Mouse (Mus musculus): ENCODE data around the gene Bcor. TPM values are rescaled to one million over a fixed set of nuclear protein-coding genes. Genes with fewer than 3 reads are reported as not detected.

Bcor gene
- total RNA-seq (2021), result 10 to 100 TPM; 36.2 to 37.7 TPM
- long read RNA-seq, experiment 1, full-length matches to known transcripts, result 4 of 21 reads
- long read RNA-seq, experiment 1, partial matches to known transcripts, result 16 of 21 reads
- long read RNA-seq, experiment 1, other reads (novel, unspliced or antisense), result 1 of 21 reads
- long read RNA-seq, experiment 2, full-length matches to known transcripts, result 2 of 20 reads
- long read RNA-seq, experiment 2, partial matches to known transcripts, result 14 of 20 reads
- long read RNA-seq, experiment 2, other reads (novel, unspliced or antisense), result 4 of 20 reads

DNA sequence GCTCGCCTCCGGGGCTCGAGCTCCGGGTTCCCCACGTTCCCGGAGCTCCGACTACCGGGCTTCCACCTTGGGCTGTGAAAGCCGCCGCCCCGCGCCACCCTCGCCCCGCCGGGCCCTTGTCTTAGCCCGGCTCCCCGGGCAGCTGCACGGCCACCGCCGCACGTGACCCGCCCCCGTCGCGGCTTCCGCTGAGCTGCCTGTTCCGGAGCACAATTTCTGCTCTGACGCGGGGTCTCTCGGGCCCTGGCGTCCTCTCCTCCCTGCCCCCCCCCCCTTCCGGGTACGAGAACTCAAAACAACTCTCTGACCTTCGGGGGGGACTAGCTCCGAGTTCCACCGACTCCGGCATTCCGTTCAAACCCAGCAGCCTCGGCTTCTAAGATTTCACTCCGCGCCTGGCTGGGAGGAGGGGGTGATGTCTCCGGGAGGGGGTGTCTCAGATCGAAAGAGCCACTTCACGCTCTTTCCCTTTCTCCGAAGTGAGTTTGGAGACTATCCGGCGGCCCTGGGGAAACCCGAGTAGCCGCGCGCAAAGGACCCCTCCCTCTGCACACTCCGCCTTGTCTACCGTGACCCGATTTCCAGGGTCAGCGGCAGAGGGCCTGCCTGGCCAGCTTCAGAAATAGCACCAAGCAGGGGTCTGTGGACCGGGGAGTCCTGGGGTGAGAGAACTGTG lies at the start of gene Bcor:
Gene Bcor (minus strand): TSS at position 375 of the 676 bp plus-strand sequence.
- DNase-seq (ENCODE audit: low spot score in 2 of 2), result no peak

DNA sequence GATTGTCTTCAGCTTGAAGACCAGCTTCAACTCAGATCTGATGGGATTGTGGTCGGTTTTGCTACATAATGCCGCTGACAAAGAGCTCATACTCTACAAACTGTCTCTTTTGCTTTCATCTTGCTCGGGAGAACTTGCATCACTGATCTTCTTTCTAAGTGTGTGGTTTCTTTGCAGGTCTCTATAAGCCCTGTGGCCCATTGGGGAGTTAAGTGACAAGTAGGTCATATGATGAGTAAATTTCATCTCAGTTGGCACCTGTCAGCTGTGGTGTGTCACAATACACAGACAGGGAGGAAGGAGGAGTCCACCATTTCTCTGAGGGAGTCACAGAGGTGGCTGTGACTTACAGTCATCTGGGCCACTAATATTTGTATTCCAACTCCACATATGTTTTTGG lies 42.8 kb upstream of the Bcor start:
- no peak for DNase-seq (ENCODE audit: low spot score in 2 of 2)

DNA sequence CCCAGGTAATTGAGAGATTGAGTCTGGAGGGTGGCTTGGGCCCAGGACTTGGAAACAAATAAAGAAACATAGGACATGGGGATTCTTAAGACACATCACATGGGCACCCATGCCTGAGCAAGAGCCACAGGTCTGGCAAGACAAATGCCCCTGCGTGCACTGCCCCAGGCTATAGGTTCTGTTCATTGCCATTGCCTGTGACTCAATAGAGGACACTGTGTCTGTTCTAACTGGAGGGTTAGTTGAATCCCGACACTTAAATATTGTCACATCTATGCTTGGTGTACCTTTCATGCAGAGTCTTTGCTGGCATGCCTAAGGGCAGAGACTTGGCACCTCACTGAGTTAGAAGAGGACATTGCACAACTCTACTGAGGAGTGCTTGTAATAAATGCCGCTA lies 41.0 kb upstream of the Bcor start:
- no peak for DNase-seq (ENCODE audit: low spot score in 2 of 2)

DNA sequence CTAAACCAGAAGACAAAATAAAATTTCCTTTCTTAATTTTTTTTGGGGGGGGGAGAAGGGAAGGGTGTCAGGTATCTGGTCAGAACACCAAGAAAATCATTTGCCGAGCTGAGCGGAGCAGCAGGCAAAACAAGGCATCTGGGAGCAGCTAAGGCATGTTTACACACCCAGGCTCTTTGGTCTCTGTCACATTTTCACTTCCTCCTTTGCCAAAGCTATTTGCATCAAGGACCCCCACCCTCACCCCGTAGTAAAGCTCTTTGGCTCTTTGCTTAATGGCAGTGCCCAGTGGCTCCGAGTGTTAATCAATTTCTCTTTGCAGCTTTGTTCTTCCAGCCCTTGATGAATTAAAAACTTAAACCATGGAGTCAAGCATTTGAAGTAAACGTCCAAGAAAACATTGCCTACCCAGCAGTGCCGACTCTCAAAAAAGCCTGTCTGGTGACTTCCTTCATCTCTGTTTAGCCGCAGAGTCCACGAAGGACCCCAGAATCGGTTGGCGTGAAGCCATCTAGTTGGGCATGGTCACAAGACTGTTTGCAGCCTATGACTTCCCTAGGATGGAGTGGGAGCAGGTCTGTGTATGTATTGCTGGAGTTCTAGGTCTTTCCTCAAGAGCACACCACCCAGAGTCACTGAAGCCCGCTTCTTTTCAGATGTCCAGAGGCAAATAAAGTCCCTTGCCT lies 35.2 kb upstream of the Bcor start:
- DNase-seq (ENCODE audit: low spot score in 2 of 2), result no peak

DNA sequence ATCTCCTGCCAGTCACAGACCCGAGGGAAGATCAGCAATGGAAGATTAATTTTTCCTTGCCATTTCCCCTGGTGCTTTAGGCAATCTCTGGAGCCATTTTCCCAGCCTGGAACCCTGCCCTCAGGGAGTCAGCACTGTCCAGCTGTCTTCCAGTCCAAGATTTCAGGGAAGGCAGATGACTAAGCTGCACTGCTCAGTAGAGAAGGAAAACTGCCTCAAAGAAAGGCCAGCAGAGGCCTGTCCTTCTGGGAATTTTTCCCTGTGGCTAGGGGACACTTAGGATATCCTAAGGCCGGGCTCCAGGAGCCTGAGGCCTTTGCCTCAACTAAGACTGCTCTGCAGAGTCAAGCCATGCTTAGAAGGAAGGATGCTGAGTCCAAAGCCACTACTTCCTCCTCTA lies 32.2 kb upstream of the Bcor start:
- DNase-seq (ENCODE audit: low spot score in 2 of 2), result no peak

DNA sequence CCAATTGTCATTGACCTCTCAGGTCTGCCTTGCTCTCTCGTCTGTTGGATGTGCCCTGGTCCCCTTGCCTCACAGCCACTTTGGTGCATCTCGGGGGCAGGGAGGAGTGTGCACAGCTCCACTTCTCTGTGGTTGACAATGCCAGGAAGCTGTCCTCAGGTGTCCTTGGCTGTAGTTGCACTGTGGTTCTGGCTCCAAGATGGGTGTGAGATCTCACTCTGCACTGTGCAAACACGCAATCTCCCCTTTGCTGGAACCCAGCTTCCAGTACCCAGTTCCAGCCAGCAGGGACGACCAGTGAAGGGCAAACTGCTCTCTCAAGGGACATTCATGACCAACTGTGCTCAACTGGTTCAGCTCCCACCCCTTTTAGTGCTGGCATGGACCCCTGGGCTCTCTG lies 29.4 kb upstream of the Bcor start:
- no peak for DNase-seq (ENCODE audit: low spot score in 2 of 2)

DNA sequence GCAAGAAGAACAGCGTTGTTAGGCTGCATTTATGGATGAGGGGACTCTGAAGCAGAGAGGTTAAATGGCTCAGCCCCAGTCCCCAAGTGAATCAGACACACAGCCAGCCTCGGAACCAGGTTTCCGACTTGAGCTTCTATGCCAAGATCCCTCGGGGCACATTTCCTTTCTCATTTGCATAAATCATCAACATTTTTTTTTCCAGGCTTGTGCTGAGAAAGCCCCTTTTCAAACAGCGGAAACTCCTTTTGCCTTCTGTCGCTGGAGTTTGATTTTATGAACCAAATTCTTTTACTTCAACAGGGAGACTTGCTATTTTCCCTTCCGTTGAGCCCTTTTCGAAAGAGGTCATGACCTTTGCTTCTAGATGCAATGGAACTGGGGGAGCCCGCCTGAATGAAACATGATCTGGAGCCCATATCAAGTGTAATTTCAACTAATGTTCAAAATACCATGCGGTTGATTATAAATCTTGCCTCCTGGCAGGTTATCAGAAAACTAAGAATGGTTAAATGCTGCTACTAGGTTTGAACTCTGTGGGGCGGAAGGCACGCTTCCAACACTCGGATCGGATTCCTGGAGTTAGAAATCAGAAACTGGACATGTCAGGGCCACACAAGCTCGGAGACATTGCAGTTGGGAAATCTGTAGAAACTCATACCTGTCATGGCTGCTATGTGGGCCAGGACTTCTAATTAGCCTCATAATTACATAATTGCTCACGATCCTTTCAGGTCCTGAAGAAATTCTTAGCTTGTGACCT lies 15.2 kb upstream of the Bcor start:
- no peak for DNase-seq (ENCODE audit: low spot score in 2 of 2)

DNA sequence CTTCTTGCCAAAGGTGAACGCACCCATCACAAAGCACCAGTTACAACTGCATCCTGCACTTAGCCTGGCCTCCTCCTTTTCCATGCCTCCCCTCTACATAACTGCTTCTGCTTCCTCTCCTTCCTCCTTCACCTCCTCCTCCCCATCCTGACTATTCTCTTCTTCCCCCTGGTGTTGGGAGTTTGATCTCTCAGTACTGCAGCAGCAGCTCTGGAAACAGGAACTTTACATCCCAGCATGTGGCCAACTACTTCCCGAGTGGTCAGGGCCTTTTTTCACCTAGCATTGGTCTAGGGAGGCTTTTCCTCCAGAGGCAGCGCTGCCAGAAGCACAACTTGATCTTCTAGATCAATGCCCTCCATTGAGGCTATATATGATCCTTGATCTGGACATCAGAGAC lies 10.0 kb upstream of the Bcor start:
- no peak for DNase-seq (ENCODE audit: low spot score in 2 of 2)

DNA sequence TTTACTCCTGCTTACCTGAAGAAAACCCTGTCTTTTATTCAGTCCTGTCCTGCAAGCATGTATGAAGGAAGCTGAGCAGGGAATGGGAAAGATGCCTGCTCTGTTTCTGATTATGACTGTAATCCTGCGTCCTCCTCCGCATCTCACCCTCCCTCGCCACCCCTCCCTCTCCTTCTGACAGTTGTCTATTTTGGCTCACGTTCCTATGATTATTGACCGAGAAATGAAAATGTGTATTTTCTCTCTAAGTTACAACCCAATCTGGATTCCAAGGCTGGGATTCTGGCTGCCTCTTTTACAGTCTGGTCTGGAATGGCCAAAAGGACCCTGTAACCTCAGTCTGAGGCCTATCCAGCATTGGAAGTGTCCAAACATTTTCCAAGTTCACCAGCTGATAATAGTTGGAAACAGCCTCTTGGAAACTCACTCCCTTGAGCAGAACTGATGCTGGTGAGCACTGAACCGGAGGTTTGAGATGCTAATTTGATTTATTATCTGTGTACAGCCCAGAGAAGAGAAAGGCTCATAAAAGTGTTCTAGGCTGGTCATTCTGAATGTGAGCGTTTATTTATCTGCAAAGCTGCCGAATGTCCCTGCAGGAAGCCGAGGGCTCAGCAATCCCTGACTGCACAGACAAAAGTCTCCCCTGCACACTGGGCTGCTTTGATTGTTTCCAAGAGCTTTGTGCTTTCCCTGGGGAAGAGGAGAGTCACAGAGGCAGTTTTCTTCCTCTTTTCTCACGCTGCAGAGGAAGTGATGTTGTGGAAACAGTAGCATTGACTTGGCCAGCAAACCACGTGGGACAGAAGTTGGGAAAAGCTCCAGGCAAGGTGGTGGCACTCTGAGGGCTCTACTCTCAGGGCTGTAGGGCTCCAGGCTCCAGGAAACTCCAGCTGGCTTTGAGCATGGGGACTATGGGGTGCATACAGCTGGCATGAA lies 4.7 kb upstream of the Bcor start:
- no peak for DNase-seq (ENCODE audit: low spot score in 2 of 2)

DNA sequence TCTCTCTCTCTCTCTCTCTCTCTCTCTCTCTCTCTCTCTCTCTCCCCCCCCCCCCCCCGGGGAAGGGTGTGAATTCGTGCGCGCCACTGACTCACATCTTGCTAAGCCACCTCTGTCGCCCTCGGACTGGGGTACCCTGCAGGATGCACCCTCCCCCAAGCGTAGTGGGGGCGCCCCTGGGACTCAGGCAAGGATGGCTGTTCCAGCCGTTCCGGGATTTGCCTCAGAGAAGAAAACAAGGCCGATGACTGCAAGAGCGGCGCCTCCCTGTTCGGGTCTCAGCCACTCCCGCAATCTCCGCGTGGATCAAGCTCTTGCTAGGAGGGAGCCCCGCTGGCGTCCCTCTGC lies 647 bp downstream of the Bcor start:
- DNase-seq (ENCODE audit: low spot score in 2 of 2), result peak; percentile 36 to 54

DNA sequence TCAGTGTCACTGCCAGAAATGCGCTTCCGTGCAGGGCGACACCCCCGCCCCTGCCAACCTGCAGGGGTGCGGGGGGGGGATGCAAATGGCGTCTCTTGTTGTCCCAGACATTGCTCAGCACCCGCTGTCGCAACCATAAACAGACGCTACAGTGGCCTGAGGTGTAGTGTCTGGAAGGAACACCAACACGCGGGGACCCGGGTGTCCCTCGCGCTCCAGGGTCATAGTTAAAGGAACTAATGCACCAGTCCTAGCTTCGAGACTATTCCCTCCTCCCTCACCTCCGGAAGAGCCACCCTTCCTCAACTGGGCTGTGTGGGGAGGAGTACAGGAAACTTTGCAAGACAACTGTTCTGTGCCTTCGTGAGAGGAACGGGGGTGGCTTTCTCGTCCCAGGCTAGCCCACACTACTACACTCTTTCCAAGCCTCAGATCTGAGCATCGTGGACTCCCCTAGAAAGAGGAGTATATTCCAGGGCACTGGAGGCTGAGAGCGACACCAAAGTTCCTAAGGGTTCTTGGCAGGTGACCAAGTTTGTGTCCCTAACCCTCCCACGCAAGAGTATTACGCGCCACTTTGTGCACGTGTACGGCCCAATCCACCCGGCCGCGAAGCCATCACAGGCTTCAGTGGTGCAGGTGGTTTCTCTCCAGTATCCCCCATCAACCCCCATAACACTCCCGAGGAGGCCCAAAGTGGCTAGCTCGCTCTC lies 1.2 kb downstream of the Bcor start:
- DNase-seq (ENCODE audit: low spot score in 2 of 2), result peak in 1 of 2 experiments; percentile 37

DNA sequence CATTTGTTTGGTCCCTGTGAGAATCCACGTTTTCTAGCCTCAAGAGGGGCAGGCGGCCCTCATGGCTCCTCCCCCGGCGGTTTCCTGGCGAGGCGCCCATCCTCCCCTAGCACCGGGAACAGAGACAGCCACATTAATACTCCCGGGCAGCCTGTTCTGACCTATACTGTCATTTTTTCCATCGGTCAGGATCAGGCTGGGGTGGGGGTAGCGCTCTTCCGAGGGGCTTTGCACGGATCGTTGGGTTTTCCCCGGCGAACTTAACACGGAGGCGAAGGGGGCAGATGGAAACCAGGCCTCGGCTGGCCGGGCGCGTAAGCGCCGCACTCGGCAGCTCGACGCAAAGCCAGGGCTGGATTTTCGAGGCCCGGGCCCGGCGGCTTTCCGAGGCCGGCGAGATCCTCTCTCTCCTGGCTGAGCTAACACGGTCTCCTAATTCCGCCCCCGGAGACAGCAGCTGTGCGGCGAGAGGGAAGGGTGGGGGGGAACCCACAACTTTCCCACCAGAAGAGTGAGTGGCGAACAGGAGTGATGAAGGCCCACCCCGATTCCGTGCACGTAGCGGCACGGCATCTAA lies 1.8 kb downstream of the Bcor start:
- peak in 1 of 2 experiments; percentile 32 for DNase-seq (ENCODE audit: low spot score in 2 of 2)

DNA sequence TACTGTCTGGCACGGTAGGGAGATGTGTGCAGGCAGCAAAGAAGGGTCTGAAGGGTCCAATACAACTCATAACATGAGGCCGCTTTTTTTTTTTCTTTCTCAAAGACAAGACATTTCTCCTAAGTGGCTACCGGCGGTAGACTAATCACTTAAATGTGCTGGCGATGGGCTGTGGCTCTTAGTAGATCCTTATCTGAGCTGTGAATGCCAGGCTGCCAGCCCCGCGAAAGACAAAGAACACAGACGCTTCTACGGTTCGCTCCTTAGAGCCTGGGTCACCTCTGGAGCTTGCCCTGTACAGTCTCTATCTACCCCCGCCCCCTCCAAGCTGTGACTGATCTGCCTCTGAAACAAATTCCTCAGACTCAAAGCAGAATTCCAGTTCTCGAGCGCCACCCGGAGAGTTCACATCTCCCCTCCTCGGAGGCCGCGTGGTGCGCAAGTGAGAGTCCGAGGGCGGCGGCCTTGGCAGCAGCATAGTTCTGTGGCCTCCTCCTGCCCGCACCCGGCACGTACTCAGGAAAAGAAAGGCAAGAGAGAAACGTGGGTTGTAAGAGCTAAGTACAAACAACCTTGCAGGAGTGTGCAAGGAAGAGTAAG lies 2.7 kb downstream of the Bcor start:
- DNase-seq (ENCODE audit: low spot score in 2 of 2), result peak; percentile 53 to 64

DNA sequence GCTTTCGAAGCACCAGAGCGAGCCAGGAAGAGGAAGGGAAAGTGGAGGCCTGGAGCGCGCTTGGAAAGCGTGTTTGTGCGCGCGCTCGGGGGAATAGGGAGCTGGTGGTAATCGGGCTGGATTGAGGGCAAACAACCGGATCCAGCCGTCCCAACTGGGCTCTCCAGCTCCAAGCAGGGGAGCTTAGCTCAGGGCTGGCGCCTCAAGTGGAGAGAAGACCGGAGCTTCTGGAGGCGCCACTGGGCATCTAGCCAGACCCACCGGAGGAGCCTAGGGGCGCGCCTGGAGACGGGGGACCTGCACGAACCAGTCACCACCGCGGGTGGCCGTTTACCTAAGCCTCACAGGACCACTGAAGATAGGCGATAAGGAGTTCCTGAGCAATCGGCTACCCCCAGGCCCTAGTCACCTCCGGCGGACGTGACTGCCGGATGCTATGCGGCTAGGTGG lies 4.3 kb downstream of the Bcor start:
- no peak for DNase-seq (ENCODE audit: low spot score in 2 of 2)

DNA sequence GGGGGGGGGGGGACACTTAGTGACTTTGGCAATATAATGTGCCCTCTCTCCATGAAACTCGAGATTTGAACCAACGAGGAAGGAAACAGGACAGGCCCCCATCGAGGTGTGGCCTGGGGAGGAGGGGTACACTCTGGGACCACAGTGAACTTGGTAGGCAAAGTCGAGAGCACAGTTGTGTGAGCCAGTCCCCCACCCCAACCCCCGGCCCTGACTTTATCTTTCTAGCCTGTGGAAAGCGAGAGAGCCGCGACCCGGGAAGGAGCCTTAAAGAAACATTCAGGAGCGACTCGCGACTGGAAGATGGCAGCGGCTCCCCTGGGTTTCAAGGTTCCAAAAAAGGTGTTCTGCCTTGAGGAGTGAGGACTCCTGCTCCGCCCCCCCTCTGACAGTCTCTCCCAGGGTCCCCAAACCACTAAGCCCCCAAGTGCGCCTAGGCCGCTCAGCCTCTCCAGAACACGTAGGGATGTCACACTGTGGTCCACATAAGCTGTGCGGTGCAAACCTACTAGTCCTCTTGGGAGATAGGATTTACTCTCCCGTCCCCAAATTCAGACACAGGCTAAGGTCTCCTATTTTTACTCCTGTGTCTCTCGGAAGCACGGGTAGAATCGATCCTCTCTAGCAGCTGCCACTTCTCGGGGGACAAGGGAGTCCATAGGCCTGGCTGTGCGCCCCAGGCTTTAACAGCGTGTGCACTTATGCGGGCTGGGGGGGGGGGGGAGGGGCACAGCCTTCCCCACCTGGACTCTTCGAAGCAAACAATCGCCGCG lies 4.9 kb downstream of the Bcor start:
- no peak for DNase-seq (ENCODE audit: low spot score in 2 of 2)

DNA sequence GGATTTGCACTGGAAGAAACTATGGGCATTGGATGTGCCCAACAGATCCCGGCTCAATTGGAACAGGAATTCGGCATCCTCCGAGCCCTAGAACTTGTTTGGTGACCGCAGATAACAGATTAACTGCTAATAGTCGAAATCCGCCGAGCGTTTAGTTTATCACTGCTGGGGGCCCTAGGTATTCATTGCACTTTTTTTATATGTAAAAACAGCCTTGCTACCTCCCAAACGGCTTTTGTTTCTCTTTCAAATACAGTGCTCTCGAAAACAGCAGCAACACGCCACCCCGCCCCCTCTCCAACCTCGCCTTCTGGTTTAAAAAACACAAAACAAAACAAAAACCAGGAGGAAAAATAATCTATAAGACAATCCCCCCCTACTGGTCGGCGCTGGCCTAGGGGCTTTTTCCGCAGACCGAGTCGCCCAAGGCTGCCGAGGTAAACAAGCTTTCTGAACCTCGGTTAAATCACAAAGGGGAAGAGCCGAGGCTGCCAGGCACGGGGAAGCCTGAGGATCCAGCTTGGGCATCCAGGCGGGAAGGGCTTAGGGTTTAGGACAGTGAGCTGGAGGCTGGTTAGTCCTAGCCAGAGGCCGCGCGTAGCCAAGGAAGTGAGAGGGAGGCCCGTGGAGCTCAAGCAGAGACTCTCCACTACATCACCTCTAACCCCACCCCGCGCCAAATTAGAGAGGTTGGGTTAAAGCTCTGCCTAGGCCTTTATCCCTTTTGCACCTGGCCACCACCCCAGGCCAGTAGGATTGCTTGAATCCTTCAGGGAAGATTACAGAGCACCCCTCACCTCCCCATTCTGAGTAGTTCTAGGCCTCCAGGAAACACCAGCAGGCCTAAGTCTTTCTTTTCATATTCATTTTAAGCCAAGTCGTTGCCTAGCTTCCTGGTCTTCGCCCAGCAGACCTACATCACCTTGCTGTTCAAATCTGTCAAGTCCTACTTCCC lies 6.7 kb downstream of the Bcor start:
- no peak for DNase-seq (ENCODE audit: low spot score in 2 of 2)
